Mouse (Mus musculus) left cerebral cortex, postnatal 10 days (tissue): Measurements from ENCODE around the gene Bahd1. TPM values are rescaled to one million over a fixed set of nuclear protein-coding genes. Genes with fewer than 3 reads are reported as not detected.

Experiments used
- DNase-seq, 2 experiments: peaks; one replicate each; pipeline ENCODE4 v3.0.0; 2021 to 2022; ENCODE audit warnings: low spot score in 2 of 2, mixed read lengths in 1 of 2; ENCODE audit errors: extremely low spot score in 1 of 2
- intact Hi-C: fragments of 180-260 bp; cut with DNase I; formaldehyde crosslinking; loops from one replicate; pipeline ENCODE4 v1.15.1; 2025
- total RNA-seq, 2 experiments: library from RNA; stranded (reverse); gene quantifications; 2 replicates each; pipeline ENCODE4 v1.2.3; 2021

Gene Bahd1
- 10 to 100 TPM; 29.9 to 32.1 TPM for total RNA-seq

DNA sequence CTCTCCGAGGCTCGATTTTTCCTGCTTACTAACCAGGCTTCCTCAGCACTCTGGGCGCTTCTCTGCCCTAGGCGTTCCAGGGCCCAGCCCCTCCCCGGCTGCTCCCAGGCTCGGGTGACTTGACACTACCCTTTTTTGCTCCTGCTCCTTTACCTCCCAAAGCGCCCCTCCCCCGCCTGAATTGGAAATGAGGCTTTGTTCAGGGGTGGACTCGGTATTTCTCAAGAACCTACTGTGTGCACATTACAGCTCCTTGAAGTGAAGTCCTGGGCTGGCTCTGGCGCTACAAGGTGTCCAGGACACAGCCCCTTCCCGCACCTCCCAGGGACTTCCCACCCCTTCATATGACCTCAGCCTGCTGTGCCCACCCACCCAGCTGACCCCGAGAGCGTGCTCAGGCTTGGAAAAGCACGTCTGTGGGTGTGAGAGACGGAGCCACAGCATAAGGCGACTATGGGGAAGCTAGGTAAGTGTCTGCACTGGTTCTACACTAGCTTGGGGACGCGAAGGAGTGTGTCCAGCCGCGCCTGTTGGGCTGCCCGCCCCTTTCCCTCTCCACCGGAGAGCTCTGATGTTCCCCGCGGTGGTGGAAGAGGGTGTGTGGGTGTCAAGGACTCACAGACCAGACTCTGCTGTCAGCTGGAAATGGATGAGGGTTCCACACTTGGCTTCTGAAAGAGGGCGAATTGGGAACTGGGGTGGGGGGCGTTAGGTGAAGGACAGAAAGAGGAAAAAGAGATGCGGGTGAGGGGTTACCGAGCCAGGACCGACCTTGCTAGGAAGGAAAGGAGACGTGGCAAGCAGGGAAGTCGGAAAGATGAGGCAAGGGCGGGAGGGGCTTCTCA, at the start of gene Bahd1:
Gene Bahd1, plus strand, starts transcription at position 397 of the 845 bp plus-strand sequence.
- intact Hi-C loops = loop anchor here (5.0 kb wide), 1 partner anchor 72 kb away; no protein-coding TSS in a partner anchor
- peak in 1 of 2 experiments; percentile 68 for DNase-seq

- intact Hi-C loops = no loop called here
These were observed 48.4 kb upstream of the Bahd1 start for GRCm38 (mm10) chr2:118851756-118852155.

DNA sequence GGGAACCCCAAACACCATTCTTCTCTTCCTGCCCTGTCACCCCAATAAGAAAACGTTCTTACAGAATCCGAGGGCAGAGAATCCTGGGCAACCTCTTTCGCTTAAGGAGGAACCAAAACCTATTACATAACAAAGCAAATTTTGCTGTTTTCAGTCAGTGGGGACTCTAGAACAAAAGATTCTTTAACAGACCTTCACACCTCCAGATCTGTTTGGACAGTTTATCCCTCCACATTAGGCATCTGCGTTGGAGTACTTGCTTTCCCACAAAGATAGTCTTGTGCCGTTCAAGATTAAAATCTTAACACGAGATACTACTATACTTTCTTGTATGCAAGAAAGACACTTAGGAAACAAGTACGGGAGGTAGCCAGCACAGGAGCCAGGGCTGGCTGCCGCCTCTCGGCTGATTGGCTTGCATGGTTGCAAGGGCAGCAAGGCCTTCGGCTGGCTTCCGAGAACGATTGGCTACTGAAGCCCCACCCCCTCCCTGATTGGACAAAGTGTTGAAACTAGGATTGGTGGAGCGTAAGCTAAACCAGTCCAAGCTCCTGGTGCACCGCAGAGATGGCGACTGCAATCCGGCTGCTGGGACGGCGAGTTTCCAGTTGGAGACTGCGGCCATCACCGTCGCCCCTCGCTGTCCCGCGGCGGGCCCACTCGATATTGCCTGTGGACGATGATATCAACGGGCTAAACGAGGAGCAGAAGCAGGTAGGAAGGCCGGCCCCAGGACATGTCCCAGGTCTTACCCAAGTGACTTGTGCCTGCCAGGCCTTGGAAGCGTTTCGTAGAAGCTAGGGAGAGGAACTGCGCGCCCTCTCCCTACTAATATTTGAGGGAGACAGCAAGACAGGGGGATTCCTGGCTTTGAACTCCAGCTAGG, 38.5 kb upstream of the Bahd1 start, which contains the start of gene Ivd:
Gene Ivd, plus strand, starts transcription at position 501 of the 886 bp plus-strand sequence.
- intact Hi-C loops = no loop called here
- DNase-seq = peak; percentile 92 to 93

More at GRCm38 (mm10) chr2:118851756-118852155, 48.4 kb upstream of the Bahd1 start:
- no peak for DNase-seq

- intact Hi-C loops = no loop called here
- no peak for DNase-seq
These were observed 37.9 kb upstream of the Bahd1 start for GRCm38 (mm10) chr2:118862340-118862675.

DNA sequence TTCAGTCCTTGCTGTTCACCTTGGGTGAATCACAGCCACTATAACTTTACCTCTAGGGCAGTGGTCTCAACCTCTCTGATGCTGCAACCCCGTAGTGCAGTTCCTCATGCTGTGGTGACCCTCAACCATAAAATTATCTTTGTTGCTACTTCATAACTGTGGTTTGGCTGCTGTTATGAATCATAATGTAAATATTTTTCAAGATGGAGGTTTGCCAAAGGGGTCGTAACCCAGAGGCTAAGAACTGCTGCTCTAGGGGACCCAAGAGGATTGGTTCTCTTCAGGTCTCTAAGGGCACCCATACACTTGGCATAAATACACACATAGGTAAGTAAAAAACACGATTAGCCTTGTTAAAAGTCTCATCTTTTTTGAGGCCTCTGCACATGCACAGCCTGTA, 29.6 kb upstream of the Bahd1 start:
- intact Hi-C loops = no loop called here
- no peak for DNase-seq

DNA sequence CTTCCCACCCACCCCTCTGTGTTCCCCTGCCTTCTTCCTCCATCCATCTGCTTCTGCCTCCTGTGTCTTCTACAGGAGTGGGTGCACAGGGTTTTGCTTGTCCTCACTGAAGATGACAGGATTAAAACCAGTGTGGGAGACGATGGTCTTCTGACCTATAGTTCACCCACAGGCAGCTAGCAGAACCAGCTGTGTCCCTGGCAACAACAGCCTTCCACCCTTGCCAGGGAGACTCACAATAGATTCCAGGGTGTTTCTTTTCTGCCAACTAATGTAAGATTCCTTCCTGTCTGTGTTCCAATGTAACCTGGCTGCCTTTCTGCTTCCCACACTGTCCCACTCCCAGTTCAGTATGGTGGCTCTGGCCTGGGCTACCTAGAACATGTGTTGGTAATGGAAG, 29.1 kb upstream of the Bahd1 start:
- intact Hi-C loops = no loop called here
- no peak for DNase-seq

- no peak for DNase-seq
- intact Hi-C loops = no loop called here
These were observed 27.2 kb upstream of the Bahd1 start for GRCm38 (mm10) chr2:118873018-118873417.

DNA sequence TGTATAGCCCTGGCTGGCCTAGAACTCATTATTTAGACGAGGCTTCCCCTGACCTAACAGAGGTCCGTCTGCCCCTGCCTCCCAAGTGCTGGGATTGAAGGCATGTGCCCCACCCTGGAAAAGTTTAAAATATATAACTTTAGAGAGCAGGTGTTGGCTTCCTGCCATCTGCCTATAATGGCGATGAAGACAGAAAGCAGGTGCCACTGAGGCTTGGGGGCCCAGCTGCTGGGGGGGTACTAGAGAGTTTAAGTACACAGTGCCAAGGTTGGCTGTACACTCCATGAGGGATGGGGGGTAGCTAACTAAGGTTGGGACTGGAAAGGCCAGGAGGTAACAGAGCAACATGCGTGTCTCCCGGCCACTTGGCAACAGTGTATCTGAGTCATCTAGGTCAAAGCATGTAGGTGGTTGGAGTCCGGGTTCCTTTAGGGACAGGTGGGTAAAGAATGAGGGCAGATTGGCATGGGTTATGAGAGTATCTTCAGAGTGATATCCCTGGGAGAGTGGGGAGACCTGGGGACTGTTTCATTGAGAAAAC, 26.2 kb upstream of the Bahd1 start:
- DNase-seq = no peak
- intact Hi-C loops = no loop called here

GRCm38 (mm10) chr2:118875316-118875715, 24.9 kb upstream of the Bahd1 start:
- no peak for DNase-seq
- intact Hi-C loops = no loop called here

GRCm38 (mm10) chr2:118876453-118876852, 23.7 kb upstream of the Bahd1 start:
- intact Hi-C loops = no loop called here
- no peak for DNase-seq

DNA sequence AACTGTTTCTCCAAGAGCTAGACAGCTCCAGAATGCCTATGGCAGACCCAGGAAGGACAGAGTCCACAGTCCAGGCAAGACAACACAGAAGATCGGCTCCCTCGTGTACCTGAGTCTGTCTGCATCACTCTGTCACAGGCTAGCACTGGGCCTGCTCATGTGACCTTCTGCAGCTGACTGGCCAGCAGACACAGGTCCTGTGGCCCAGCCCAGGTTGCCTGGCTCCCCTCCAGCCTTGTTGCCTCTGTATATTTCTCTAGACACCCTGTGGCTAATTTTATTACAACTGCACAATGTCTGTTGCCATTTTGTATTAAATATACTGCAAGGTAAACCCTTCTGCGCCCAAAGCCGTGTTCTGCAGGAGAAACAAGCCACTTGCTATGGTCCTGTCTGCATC, 19.2 kb upstream of the Bahd1 start:
- intact Hi-C loops = loop anchor here (5.0 to 10.0 kb wide), 4 partner anchors 119 to 616 kb away; partner anchors contain the start of genes Ankrd63, Ccdc9b and Inafm2

DNA sequence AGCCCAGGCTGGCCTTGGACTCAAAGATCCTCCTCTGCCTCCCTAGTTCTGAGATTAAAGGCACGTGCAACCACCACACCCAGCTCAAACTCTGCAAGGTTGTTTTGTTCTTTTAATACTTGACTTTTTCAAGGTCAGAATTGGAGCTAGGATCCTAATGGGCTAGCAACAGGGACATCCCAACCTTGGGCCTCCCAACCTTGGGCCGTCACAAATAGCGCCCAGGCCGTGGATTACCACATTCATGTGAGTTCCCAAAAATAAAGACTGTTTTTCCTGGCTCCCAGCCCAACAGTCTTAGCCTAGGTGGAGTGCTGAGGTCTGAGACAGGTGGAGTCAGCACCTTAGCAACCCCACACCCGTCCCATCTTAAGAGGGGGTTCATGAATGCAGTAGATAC, 18.2 kb upstream of the Bahd1 start:
- intact Hi-C loops = loop anchor here (5.0 to 10.0 kb wide), 4 partner anchors 120 to 617 kb away; partner anchors contain the start of genes Ankrd63, Ccdc9b and Inafm2
- DNase-seq = no peak

More for the DNA sequence above, 19.2 kb upstream of the Bahd1 start:
- DNase-seq = no peak

GRCm38 (mm10) chr2:118882840-118883679, 17.1 kb upstream of the Bahd1 start:
- DNase-seq = peak; percentile 76 to 87
- intact Hi-C loops = loop anchor here (1.0 to 10.0 kb wide), 5 partner anchors 121 to 618 kb away; partner anchors contain the start of genes Ankrd63, Ccdc9b and Inafm2

DNA sequence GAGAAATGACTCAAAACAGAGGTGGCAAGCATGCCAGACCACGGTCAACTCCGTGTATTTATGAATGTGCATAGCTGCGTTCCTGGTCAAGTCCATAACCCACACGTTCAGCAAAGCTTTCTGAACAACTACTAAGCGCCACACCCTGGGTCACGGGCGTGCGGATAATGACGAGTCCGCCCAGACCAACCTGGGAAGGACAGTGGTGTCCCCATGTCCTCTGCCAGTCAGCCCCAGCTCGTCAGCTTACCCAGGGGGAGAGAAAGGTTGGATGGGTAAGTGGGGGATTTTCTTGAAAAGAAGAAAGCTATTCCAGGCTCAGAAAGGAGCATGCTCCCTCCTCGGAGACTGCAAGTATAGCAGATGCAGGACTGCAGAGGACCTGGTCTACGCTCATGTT, 12.7 kb upstream of the Bahd1 start:
- intact Hi-C loops = loop anchor here (10.0 kb wide), 1 partner anchor 623 kb away; no protein-coding TSS in a partner anchor
- no peak for DNase-seq

- no peak for DNase-seq
- intact Hi-C loops = loop anchor here (10.0 kb wide), 1 partner anchor 623 kb away; no protein-coding TSS in a partner anchor
These were observed 12.2 kb upstream of the Bahd1 start for GRCm38 (mm10) chr2:118887845-118888548.

DNA sequence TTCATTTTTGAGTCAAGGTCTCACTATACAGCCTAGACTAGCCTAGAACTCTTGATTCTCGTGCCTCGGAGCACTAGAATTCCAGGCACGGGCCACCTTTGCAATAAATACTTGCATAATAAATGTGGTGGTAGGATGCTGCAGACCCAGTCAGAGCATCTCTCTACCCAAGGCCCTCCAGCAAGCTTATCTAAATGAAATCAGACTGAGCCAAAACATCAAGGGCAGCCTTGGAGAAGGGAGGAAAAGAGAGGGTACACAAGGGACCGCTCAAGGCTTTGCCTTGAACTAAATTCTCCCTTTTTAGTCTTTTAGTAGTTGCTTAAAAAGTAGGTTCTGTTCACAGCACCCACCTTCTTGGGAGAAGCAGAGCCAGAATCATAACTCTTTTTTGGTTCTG, 9.0 kb upstream of the Bahd1 start:
- intact Hi-C loops = no loop called here
- no peak for DNase-seq
